In genomic region chr19:42136126-42136525, GRCm38 (mm10) we compare ENCODE assay signal across 1 mouse cellular context.
TF ChIP-seq lines count a peak whose summit lies in the region.

No protein-coding gene starts in this region.

TF ChIP-seq in MEL, 35 proteins besides CTCF, POLR2A, EP300 and RAD21 (continued from another document):
- TF ChIP-seq MAFK (IDR thresholded peaks at IDR 0.05; ENCODE audit: borderline replicate concordance, low read depth, low read length): no peak
- TF ChIP-seq TAL1 (IDR thresholded peaks at IDR 0.05; ENCODE audit: low read length): no peak
- no peak for TF ChIP-seq UBTF (IDR thresholded peaks at IDR 0.05; ENCODE audit: borderline replicate concordance, insufficient read depth, low read depth, low read length)
- TF ChIP-seq MYB (IDR thresholded peaks at IDR 0.05; ENCODE audit: low read depth, low read length): no peak
